Mouse (Mus musculus) forelimb bud, embryonic 11.5 days (tissue): ENCODE results near the gene Pafah1b2.

ENCODE experiments used
- DNase-seq: peaks from one replicate; pipeline ENCODE4 v3.0.0-alpha.2; 2012; ENCODE audit warnings: low read depth, low spot score

The Pafah1b2 gene

DNA sequence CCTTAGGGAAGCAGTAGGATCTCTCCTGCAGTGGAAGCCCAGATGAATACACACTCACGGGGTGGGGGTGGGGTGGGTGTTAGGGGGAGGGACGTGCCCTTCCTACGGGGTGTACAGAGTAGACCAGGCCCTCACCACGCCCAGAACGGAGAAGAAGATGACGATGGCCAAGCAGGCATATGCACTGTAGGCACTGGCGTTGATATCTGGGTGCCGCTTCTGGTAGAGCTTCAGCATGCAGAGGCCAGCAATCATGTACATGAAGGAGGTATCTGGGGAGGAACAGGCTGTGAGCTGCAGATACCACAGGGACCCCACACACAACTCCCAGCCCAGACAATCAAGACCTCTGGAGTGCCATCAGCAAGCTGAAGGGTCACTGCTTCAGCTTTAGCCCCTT lies 69.6 kb downstream of the Pafah1b2 start:
- no peak for DNase-seq

DNA sequence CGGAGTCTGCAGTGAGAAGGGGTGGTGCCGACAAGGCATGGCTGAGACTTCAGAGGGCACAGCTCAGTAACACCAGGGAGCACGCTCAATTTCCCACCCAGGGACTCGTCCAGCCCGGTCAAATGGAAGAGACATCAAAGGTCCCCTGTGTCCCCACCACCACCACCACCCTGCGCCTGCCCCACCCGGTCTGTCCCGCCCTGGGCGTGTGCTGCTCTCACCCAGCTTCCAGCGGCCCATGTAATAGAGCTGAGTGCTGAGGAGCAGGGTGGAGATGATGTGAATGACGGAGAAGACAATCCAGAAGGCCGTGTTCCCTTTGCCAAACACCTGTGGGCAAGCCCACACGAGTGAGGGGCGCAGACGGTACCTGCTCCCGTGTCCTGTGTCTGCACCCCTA lies 70.0 kb downstream of the Pafah1b2 start:
- no peak for DNase-seq

DNA sequence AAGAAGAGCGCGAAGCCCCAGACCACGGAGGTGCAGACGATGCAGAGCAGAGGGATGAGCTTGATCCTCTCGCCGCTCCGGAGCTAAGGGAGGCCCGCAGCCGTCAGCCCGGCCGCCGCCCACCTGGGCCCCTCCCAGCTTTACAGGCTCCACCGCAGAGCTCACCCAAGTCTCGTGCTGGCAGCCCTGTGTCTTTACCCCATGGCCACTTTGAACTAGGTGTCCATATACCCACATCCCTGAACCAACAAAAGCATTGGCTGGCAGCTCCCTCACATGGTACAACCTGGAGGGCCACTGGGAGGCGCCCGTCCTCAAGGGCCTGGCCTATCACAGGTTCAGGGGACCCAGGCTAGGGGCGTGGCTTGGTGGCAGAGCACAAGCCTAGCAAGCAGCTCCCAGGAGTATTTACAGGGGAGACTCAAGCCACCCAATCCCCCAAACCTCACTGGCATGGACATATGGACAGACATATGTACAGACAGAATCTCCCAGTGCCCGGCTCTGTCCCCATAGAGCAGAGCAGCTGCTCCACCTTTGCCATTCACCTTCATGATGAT lies 71.1 kb downstream of the Pafah1b2 start:
- DNase-seq, result no peak

DNA sequence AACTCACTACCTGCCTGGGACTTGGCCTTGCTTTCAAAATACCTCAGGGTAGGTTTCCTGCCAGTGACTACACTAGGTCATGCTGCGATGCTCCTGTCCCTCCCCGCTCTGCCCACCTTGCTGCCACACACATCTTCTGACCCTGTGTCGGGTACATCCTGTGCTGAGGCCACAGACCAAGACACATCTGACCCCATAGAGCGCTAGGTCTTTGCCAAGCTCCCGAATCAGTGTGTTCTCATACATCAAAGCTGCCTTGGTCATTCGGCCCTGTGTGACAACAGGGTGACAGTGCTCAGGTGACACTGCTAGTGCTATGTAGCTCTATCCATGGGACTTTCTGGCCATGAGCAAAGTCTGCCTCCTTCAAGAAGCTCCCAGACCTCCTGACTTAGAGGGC lies 72.7 kb downstream of the Pafah1b2 start:
- DNase-seq, result no peak

DNA sequence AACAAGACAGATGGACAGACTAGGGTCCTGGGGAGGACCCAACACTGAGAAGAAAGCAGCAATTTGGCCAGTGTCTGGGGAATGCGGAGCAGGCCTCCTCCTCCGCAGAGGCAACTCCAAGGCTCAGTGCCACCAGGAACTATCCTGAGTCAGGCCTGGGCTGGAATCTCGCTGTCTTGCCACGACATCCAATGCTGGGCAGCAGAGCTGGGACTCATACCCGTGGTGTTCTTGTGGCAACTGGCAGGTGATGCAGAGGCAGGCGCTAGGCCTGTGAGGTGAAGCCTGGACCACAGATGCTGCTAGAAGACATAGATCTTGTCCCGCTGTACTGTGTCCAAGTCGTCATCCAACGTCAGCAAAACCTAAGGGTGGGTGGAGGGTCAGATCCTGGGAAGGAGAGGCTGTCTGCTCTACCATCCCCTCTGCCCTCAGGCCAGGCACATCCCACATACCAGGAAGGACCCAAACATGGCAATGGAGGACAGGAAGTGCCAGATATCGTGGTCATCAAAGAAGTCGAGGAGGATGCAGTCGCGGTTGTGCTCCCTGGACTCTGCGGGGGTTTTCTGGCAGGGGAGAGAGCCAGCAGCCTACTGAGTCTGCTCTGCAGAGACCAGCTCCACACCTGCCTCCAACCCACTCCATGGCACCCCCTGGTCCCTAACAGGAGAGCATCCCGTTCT lies 73.4 kb downstream of the Pafah1b2 start:
- no peak for DNase-seq

DNA sequence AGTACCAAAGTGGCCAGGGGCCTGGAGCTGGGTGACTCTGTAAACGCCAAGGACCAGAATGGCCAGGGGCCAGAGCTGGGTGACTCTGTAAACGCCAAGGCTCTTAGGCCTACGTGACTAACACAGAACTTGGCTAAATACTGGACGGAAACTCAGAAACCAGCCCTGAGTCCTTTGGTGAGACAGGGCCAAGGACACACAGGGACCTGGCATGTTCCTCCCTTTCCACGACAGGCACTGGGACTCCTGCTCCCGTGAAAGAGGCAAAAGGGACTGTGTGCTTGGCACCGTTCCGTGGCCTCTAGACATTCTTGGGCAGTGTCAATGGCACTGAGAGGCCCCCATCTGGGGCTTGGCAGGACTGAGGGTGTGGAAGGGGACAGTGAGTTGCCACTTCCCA lies 74.4 kb downstream of the Pafah1b2 start:
- DNase-seq, result no peak

DNA sequence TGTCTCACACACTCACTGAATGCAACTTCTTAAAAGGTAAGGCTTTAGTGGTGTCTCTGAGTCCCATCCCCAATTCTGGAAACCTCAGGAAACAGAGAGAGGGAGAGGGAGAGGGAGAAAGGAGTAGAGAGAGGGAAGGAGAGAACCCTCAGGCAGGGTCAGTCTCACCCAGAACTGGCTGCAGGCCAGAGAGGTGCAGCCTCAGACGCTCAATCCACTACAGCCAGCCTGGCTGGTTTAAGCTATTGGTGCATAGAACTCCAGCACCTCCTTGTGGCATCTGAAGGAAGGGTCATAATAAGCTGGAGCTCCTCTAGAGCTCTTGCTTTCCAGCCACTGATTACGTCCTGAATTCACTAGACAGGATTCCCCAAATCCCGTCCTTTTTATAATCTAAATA lies 75.6 kb downstream of the Pafah1b2 start:
- DNase-seq, result peak; percentile 69

DNA sequence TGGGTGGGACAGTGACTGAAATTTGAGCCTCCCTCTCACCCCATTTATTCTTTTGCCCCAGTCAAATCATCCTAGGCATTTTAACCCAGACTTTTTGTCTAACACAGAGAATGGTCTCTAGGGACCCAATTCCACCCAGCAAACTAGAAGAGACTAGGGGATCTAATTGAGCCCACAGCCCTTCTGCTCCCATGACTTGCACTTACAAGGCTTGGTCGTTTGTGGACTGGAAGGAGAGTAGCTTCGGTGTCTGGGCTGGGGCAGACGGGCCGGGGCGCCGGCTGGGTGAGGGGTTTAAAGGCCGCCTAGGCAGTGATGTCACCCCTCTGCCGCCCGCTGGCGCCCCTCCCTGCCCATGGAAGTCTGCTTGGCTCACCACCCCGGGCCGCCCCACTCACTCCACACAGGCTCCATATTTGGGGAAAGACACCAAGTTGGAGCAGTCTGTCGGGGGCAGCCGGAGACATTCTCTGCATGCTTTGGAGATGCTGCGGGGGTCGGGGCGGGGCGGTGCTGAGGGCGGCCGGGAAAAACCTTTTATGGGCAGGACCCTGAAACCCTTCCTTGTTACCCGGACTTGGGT lies 76.8 kb downstream of the Pafah1b2 start, which contains the start of gene Tagln:
TSS of gene Tagln (minus strand) at position 431 of the 583 bp plus-strand sequence.
- DNase-seq, result no peak

DNA sequence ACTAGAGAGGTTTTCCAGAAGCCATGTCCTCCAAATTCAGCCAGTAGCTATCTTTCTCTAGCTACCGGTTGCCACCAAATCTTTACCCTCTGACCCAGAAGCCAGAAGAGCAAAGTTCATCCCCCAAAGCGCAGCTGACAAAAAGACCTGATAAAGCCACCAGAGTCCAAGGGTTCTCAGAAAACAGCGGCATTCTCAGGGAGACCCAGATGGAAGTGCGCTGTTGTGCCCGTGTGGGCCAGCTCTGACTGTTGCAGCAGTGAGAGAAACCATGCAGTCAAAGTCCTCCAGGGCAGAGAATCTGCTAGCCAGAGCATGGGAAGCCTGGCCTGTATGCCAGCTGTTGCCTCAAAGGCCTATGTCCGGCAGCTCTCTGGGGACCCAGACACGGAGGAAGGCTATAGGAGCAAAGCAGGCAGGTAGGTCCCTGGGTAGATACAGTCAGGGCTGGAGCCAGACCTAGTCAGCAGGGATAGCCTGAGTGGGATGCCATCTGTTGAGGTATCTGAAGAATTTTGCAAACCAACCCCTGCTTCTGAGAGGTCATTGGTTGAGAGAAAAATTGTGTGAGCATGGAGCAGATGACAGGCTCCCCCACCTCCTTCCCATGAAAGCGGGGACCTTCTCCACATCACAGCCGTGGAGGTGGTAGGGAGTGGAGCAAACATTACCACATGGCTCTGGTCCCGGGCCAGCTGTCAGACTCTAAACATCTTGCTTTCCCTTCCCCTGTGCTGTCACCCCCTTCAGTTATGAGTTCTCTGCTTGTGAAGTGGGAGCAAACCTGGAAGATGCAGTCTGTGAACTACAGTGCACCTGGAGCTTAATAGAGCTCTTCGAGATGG lies 79.7 kb downstream of the Pafah1b2 start:
- DNase-seq, result no peak

DNA sequence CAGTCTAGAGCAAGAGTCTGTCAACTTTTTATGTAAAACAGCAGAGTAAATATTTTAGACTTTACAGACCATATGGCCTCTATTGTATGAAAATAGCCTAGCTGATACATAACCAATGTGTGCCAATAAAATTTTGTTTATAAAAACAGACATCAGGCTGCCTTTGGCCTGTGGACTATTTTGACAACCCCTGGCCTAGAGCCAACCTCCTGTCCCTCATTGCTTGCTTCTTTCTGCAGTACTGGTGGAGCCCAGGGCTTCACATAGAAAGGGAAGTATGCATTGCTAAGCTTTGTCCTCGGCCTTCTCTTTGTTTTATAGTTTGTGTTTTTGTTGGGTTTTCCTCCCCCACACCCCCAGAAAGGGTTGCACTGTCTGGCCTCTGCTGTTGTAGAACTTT lies 80.5 kb downstream of the Pafah1b2 start:
- DNase-seq, result no peak

DNA sequence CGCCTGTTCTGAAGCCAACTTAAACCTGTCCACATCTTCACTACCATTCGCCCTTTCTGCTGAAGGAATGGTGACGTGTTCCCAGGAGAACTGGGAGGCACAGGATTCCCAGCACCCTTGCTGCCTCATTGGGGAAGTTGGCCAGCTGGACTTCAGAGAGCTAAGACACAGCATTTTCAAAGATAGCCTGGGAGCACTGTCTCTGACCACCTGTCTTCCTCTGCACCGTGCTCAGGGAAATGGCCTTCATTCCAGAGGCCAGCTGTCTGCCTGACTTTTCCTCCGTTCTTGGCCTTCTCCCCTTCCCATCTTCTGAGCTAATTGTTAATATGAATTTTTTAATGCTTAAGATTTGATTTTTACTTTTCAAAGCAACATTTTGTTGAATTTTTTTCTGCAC lies 83.2 kb downstream of the Pafah1b2 start:
- DNase-seq, result no peak

DNA sequence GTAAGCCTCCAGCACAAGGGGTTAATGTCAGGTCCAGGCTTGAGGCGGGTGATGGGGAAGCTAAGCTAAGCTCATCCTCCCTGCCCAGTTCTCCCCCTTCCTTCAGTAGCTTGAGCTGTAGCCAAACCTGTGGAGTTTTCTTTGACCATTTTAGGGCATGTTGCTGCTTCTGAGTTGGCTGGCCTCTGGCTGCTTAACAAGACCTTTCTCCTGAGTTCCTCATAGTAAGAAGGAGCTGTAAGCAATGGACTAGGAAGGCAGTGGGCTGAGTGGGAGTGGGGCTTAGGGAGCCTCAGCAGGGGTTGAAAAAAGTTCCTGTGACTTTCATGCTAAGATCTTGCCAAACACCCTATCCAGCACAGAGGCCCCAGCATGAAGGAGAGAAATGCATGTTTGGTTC lies 92.6 kb downstream of the Pafah1b2 start:
- no peak for DNase-seq

DNA sequence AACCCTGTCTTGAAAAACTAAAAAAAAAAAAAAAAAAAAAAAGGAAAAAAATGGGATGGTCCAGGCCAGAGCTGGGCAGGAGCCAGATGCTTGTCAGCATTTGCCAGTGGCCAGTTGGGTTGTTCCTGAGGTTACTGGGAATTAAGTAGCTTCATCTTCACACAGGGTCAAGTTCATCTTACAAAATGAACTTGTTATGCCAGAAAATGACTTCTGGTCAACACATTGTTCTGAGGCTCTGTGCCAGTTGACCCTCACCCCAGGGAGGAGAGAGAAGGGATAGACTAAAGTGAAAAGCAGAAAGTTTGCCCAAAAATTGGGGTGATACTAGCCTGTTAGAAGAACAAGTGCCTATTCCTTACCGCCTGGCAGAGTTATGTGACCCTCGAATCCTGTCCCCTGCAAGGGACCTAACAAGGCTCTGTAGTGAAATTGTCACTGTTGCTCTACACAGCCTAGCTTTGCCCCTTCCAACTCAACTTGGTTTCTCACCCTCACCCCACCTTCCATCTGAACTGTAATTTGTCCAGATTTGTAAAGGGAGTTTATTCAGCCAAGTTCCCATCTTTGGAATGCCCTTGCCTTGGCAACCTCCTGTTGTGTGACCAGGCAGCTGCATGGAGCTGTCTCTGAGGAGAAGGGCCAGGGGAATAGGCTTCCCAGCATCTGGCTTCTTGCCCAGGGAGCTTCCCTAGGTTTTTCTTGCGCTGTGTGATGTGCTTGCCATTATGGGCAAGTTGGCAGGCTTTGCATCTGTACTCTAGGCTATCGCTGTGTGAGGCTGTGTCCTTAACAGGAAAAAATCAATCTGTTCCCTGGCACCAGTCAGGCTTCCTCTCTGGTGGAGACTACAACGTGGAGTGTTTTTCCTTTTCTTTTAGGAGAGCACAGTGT lies 95.2 kb downstream of the Pafah1b2 start:
- DNase-seq, result no peak

DNA sequence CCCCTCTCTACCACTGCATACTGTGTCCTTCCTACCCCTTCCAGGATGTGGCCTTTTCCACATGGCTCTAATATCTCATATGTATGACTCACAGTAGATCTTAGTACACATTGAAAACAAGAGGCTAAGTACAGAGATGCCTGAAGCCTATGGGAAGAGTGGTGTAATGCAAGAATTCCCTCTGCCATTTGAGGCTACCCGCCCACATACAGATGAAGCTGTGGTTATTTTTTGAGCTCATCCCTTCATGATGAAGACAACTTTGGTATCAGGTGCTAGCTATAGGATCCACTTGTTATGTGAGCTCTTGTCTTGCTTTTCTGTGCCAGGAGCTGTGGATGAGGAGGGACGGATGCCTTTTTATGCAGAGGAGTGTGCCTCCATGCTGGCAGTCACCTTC lies 96.8 kb downstream of the Pafah1b2 start:
- DNase-seq, result no peak
